Mouse (Mus musculus) stomach, embryonic 15.5 days (tissue): ENCODE data around the gene Gm28891. TPM values are rescaled to one million over a fixed set of nuclear protein-coding genes. Genes with fewer than 3 reads are reported as not detected.
"Not testable (repeated sequence)": the region's sequence is repeated elsewhere in the genome, so short reads cannot be mapped to it uniquely, and the experiment has no call there.

ENCODE experiments used
- ATAC-seq: fragments of 200-750 bp; cut with Nextera tagmentation; 2 replicates; pipeline ENCODE4 v1.8.0; 2017; ENCODE audit warnings: low read depth, moderate number of reproducible peaks, moderate TSS enrichment; ENCODE audit not compliant: insufficient read depth, low FRiP score
- H3K27ac ChIP-seq: fragments of 300-500 bp; sonication (generic); 2 replicates; pipeline ENCODE4 v1.5.1; 2015; ENCODE audit warnings: mild to moderate bottlenecking, inconsistent platforms
- H3K27me3 ChIP-seq: fragments of 300-500 bp; sonication (generic); replicated peaks from 2 replicates; pipeline ENCODE4 v1.6.1; 2015; ENCODE audit warnings: inconsistent platforms
- H3K36me3 ChIP-seq: fragments of 300-500 bp; sonication (generic); 2 replicates; pipeline ENCODE4 v1.6.1; 2015; ENCODE audit warnings: inconsistent platforms
- H3K4me1 ChIP-seq: fragments of 300-500 bp; sonication (generic); 2 replicates; pipeline ENCODE4 v1.6.1; 2015; ENCODE audit warnings: inconsistent platforms
- H3K4me2 ChIP-seq: fragments of 300-500 bp; sonication (generic); 2 replicates; pipeline ENCODE4 v1.6.1; 2015; ENCODE audit warnings: mild to moderate bottlenecking, inconsistent platforms
- H3K4me3 ChIP-seq: fragments of 300-500 bp; sonication (generic); replicated peaks from 2 replicates; pipeline ENCODE4 v1.5.1; 2015; ENCODE audit warnings: inconsistent platforms
- H3K9ac ChIP-seq: fragments of 300-500 bp; sonication (generic); 2 replicates; pipeline ENCODE4 v1.6.1; 2015; ENCODE audit warnings: inconsistent platforms
- H3K9me3 ChIP-seq: fragments of 300-500 bp; sonication (generic); 2 replicates; pipeline ENCODE4 v1.6.1; 2016; ENCODE audit warnings: inconsistent platforms
- WGBS: fragments of 180-500 bp; shearing (Covaris S2); methylation state at CpG from one replicate; pipeline ENCODE4 v1.1.7; 2015; 5-methylcytosine and 5-hydroxymethylcytosine counted together
- polyA plus RNA-seq: library from polyadenylated mRNA; unstranded; fragments of >200 nt; fragmentation: Nextera tagmentation; extraction: Ambion mirVana; gene quantifications from 2 replicates; pipeline ENCODE4 v1.2.1, GENCODE M21; 2015

Gm28891 gene
- not detected in 2 replicates for polyA plus RNA-seq

DNA sequence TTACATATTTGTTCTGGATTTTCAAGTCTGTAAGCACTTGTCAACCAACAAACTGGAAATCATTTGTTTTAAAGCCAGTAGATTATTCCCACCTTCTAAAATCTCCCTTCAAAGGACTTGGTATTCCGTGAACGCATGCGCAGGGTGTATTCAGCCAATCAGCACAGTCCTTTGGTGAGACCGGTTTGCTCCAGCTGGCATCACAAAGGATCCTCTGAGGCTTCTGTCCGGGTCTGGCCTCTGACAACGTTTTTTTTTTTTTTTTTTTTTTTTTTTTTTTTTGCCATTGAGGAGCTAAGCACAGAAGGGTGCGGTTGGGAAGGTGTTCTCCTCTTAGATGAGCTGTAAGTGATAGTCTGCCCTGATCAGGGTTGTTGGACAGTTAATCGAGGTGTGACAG lies at the start of gene Gm28891:
Gm28891 (plus strand) TSS at position 301 of the 400 bp plus-strand sequence.
- H3K36me3 ChIP-seq, H3K9ac ChIP-seq, H3K4me2 ChIP-seq, H3K27me3 ChIP-seq, H3K27ac ChIP-seq, H3K4me1 ChIP-seq, ATAC-seq, H3K4me3 ChIP-seq, H3K9me3 ChIP-seq: not testable (repeated sequence)
- 80% methylated on average over 1 of the region's 8 CpGs for WGBS
